Mouse (Mus musculus) spleen, adult 18-20 months (tissue): ENCODE measurements around the gene Phf21a.

Source experiments
- DNase-seq, 2 experiments: peaks; one replicate each; pipeline ENCODE4 v3.0.0; 2022; ENCODE audit warnings: mixed read lengths in 2 of 2

Gene Phf21a

DNA sequence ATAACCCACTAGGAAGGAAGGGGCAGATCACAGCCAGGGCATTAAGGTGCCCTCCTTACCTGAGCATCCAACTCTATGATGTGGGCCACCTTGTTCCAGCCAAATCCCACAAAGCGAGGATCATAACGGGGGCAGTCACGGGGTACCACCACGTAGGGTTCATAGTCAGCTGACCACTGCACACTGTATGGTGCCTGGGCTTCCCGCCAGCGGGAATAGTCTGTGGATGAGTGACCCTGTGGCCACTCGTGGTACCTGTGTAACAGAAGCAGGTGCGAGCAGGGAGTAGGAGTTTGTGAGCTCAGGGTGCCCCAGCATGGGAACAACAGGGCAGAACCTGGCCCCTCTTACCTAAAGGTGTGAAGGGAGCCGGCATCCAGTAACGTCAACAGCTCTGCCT is 272.7 kb downstream of the Phf21a start:
- no peak for DNase-seq

DNA sequence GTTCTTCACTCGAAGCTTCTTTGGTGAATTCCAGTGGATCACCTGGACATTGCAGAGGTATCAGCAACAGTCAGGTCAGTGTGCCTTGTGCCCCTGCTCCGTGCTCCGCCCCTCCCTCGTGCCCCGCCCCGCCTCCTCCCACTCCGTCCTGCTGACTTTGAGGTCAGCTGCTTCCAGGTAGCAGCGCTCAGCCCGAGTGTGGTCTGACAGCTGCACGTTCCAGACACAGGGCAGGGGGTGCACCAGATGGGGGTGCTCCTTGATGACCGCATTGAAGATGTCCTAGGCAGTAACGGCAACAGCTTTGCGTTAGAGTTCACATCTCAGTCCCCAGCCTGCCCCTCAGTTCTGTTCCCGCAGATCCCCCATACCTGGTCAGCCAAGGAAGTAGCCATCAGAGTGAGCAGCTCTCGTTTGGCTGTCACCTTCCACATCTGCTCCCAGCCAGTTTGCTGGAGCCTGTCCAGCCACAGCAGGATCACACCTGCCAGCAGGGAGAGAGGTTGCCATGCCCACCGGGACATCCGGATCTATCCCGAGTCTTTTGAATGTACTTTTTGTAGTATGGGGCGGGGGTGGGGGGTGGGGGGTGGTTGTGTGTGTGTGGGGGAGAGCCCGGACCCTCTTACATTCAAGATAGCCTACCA is 274.6 kb downstream of the Phf21a start:
- DNase-seq, result no peak

DNA sequence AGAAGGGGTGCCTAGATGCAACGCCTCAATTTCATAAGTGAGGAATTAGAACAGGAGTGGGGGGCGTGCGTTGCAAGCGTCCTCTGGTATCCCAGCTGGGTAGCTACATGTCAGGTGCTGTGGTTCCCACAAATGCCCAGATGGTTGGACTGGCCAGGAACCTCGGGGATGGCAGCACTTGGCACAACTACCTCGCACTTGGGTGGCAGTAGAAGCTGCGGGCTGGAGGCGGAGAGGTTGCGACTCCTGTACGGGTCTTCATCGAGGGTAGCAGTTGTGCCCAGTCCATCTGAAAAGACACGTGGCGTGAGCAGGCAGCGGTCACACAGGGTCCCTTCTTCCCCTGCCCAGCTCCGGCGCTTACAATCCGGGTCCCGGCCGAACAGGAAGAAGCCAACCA is 277.5 kb downstream of the Phf21a start:
- no peak for DNase-seq

DNA sequence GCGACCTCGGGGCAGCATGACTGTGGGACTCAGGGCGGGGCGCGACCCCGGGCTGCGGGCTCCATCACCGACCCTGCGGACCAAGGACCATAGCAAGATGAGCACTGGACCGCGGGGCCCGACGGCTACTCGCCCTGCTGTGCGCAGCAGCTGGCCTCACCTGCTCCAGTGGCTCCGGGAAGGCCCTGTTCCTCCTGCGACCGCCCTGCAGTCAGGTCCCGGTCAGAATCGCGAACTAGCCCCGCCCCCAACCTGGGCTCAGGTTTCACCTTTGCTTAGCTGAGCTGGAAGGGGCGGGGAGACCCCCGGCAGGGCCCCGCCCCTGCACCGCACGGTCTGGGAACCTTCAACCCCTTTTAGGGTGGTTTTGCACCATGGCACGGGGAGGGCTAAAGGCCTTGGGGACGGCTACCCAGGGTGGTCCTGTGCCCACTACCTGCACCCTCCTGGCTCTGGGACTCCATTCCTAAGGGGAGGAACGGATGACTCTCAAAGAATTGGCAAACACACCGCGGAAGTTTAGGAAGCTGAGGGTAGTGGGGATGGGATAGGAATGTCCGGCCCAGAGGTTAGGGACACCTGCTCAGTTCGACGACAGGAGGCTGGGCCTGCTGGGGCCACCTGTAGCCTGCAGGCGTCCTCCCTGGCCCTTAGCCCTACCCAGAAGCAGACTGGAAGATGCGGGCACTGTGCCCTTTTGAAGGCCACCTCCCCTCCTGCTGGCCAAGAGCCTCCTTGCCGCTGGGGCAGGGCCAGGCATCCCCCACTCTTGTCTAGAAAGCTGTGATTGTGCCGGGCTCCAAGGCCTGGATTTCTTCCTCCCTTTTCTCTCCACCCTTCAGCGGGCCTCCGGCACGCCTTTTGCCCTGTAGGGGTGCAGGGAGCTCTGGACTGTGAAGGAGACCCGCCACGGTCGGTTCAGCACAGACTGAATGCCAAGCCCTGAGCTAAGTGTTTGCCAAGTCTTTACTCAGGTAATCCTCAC is 278.2 kb downstream of the Phf21a start:
- DNase-seq, result peak in 1 of 2 experiments; percentile 37

DNA sequence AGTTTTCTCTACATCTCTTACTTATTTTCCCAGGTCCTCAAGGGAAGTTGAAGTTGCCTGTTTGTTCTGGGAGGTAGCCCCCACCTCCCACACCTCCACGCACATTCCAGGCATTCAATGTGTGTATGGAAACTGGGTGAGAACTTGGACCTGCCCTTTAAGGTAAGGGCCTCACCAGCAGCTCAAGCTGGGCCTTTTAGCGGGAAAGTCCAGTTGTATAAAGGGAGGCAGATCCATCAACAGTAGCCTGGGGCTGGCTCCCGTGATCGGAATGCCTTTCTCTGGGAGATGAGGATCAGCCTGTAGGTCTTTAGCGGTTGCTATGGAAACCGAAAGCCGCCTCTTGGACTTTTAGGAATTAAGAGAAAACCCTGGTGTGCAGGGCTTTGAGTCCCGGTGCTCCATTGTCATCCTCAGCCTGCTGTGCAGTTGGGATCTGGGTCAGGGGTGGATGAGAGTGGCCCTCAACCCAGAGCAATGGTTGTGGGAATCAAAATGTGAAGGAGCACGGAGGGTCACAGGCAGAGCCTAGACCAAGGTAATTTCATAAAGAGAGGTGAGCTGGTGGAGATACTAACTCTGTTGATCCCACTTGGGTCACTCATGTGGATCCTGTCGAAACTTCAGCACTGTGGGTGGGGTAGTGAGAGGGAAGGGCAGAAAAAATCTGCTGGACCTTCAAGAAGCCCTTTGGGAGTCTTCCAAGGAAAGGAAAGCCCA is 279.2 kb downstream of the Phf21a start:
- no peak for DNase-seq

DNA sequence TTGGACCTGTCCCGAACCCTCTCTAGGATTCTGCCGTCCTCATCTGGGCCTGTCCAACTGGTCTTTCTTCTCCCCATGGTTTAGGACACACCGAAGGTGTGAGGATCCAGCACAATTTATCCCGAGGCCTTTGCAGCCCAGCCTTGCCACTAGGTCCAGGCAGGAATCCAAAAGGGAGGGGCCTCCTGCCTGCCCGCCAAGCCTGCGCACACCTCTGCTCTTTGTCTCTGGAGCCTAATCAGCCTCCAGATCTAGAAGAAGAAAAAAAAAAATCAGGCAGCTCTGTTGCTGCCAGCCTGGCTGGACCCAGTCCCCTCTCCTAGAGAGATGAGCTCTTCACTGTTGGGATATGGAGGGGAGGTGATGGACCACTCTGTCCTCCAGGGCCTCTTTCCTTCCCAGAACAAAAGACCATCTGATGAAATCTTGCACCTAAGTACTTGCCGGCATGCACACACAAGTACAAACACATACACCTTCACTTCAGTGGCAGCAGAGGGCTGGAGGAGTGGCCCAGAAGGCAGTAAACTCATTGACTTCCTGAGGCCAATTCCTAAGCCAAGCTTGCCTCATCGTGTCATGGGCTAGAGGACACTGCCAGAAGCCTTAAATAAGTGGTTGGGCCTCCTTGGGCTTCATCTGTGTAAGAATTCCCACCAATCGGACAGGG is 280.0 kb downstream of the Phf21a start:
- DNase-seq, result no peak

DNA sequence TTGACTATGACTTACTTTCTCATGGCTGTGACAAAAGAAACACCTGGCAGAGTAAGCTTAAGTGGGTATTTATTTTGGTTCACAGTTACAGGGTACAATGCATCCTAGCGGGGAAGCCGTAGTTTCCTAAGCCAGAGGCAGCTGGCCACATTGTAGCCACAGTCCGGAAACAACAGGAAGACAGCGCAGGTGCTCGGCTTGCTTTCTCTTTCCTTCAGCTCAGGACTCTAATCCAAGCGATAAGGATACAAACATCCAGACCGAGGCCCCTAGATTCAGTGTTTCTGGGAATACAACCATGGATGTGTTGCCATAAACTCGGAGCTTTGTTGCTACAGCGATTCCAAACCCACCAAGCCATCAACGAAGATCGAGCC is 280.5 kb downstream of the Phf21a start:
- no peak for DNase-seq

DNA sequence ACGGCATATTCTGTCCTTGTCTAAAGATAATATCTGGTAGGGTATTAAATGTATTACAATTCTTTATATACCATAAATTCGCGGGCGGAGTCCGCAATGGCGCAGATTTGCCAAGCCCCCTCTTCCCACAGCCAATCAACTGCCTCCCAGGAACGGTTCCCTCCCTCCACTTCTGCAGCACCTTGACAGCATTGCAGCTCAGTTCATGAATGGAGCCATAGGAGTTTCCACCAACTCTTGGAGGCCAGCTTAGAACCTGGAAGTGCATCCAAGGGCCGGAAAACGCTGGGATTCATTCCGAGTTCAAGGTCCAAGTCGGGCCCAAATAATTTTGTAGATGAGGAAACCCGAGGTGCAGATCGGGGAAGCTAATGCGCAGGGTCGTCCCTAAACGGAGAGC is 281.6 kb downstream of the Phf21a start, which contains the start of the genes Pex16 and Large2:
Gene Pex16, plus strand, starts transcription at position 163 of the 400 bp plus-strand sequence.
Gene Large2, minus strand, starts transcription at position 356 of the 400 bp plus-strand sequence.
- DNase-seq, result peak; percentile 31 to 32

DNA sequence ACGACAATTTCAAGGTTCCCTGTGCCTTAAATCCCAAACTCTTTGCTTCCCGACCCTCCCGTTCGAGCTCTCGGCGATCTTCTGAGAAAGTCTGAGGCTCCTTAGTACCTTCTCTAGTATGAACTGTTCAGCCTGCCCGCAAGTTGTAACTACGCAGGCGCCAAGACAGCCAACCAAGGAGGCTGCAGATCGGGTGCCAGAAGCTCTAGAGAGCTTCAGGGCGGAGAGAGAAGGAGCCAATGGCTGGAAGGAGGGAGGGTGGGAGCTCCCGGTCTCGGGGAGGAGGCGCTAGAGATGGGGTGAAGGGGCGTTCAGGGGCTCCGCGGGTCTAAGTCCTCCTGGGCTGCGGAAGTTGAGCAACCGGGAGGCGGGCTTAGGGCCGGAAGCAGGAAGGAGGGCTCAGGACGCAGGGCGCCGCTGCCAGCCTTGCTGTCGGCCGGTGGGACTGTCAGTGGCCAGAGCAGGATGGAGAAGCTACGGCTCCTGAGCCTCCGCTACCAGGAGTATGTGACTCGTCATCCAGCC is 282.2 kb downstream of the Phf21a start:
- peak; percentile 87 to 93 for DNase-seq

DNA sequence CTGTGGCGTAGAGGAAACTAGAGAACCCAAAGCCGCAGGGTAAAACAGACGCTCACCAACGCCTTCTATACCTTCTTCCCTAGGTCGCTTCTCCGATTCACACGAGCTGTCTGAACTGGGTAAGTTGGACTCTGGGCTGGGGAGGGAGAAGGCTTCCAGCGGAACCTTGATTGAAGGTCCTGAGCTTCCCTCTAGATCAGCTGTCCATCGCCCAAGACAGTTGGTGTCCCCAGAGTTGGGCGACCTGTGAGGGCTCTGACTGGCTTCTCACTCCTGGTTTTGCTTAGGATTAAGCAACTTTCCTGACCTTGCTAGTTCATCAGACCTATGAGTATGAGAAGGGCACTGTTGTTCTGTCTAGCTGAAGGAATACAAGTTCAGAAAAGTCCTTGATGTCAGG is 282.9 kb downstream of the Phf21a start:
- DNase-seq, result no peak

DNA sequence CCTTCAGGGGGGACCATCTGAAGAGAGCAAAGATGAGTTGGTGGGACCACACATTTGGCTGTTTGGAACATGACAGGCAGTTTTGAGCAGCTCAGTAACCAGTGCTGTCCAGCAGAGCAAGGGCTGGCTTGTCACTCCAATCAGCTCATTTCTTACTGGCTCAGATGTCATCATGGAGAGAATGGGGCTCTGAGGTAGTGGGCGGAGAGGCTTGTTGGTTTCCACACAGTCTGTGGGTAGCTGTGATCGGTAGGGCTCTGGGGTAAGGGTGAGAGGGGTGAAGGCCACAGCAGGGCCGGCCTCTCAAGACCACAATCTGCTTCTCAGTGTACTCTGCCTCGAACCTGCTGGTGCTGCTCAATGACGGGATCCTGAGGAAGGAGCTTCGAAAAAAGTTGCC is 283.4 kb downstream of the Phf21a start:
- no peak for DNase-seq

DNA sequence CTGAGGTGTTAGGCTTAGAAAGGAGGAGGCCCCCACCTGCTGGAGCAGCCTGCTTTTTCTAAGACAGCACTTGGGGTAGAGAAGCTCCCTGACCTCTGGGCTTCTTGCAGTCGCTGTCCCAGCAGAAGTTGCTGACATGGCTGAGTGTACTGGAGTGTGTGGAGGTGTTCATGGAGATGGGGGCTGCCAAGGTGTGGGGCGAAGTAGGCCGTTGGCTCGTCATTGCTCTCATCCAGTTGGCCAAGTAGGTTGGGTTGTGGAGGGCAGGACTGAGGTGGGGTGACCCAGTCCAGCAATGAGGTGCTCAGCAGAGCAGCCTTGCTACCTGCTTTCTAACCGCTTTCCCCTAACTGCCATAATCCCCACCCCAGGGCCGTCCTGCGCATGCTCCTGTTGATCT is 284.4 kb downstream of the Phf21a start:
- no peak for DNase-seq

DNA sequence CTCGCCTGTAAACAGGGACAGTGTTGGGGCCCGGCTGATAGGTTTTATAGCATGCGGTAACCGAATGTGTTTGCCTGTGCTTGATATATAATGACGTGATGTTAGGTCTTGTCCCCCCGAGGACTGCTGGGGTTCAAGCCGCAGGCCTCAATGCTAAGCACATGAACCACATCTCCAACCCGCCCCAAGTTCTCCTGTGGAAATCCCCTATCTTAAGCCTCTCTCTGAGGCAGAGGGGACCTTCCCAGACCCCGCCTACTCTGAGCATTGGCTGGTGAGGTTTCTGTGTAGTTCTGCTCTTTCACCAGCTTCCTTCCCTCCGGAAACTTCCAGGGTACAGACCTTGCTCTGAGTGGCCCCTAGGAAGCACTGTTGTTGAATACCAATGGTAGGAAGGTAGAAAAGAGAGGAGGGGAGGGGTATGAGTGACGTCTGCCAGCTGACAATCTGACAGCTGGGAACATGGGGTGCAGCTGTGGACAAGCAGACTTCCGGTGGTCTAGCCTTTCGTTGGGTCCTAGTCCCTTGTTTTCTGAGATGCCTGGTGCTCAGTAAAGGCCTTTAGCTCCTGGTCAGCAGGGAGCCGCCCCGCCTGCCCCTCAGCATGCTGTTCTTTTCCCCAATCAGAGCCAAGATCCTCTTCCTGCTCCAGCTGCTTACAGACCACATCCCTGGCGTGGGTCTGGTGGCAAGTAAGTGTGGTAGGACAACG is 287.0 kb downstream of the Phf21a start:
- DNase-seq, result no peak

DNA sequence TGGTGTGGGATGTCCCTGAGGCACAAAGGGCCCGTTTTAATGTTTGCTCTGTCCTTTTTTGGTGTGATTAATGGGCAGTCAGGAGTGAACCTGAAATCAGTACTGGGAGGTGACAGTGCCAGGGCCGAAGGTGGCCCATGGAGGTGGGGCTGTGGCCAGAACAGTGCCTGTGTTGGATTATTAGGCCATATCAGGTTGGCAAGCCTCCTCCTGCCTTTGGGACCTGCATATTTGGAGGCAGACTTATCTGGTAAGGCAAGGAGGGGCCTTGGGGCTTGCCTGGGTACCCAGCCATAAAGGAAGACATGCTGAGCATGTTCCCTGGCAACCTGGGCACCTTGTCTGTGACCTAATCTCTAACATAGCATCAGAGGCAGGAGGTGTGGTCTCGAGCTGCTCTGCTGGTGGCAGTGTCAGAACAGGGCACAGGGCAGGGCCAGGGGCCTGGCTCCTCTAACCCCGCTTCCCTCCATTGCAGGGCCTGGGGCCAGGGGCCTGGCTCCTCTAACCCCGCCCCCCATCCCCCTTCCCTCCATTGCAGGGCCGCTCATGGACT is 287.7 kb downstream of the Phf21a start:
- no peak for DNase-seq

DNA sequence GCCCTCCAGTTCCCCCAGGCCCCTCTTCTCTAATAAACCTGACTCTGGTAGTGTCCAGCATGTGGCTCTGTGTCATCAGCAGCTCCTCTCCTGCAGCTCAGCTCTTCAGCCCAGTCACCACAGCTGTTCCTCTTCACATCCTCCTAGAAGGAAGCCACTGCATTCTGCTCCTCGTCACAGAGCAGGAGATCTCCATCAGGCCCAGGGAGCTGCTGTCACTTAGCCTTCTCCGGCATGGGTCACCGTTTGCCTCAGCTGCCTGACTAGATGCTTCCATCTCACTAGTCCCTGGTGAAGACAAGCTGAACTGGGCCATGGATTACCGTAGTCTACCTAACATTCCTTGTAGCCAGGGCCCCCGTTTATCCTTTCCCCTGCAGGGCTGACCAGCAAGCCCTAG is 288.2 kb downstream of the Phf21a start:
- no peak for DNase-seq

DNA sequence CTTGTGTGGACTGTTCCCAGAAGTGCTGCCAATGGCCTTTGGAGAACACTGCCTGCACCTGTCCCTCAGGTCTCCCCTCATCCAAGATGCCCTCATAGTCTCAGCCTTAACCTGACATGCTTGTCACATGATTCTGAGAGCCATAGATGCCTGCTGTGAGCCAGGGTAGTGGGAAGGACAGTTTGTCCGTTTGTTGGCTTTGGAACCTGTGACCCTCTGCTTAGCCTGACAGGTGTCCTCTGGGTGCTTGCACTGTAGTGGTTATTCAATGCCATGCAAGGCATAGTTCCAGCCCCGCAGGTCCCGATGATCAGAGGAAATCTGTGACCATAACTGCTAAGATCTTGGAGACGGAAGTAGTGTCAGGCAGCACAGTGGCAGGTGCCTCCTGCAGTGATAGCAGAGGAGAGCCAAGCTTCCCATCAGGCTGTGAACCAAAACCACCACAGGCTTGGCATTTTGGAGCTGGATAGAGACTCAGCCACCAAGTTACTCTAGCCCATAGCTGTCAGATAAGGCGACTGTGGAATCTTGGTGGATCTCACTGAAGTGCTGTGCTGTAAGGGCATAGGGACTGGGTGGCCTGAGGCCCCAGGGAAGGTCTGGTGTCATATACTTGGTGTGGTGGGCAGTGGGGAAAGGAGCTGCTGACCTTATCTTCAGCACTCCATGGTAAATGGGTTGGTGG is 289.1 kb downstream of the Phf21a start, which contains the start of gene 1700029I15Rik:
Gene 1700029I15Rik, plus strand, starts transcription at position 638 of the 688 bp plus-strand sequence.
- no peak for DNase-seq

DNA sequence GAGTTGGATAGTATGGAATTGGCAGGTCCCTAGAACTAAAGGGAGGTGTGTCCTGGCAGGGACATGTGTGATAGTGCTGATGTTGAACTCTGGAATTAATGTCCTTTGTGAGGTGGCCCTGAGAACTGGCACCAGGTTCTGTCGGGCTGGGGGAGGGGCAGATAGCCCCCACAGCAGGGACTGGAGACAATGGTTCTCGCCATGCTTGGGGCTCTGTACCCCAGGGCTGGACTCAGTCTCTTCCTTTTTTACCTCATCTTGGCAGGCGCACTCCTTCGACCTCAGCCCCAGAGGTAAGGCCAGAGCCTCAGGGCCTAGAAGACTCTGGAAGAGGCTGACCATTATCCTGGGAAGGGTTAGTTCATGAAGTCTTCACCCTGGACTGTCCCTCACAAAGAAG is 289.8 kb downstream of the Phf21a start:
- DNase-seq, result no peak

DNA sequence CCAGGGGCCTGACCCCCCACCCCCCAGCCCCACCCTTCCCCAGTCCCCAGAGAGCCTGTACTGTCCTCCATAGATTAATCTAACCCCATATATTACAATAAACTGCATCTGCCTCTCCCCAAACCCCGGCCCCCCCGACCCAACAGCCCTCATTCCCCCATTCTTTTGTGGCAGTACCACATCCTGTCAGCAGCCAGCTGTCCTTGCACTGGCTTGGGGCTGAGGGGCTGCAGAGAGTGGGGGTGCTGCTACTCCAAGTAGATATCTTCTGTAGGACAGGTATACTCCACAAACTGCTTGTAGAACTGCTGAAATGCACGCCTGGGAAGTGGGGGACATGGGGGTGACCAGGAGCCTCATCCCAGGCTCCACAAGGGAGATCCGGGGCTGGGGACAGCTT is 291.2 kb downstream of the Phf21a start:
- DNase-seq, result no peak

DNA sequence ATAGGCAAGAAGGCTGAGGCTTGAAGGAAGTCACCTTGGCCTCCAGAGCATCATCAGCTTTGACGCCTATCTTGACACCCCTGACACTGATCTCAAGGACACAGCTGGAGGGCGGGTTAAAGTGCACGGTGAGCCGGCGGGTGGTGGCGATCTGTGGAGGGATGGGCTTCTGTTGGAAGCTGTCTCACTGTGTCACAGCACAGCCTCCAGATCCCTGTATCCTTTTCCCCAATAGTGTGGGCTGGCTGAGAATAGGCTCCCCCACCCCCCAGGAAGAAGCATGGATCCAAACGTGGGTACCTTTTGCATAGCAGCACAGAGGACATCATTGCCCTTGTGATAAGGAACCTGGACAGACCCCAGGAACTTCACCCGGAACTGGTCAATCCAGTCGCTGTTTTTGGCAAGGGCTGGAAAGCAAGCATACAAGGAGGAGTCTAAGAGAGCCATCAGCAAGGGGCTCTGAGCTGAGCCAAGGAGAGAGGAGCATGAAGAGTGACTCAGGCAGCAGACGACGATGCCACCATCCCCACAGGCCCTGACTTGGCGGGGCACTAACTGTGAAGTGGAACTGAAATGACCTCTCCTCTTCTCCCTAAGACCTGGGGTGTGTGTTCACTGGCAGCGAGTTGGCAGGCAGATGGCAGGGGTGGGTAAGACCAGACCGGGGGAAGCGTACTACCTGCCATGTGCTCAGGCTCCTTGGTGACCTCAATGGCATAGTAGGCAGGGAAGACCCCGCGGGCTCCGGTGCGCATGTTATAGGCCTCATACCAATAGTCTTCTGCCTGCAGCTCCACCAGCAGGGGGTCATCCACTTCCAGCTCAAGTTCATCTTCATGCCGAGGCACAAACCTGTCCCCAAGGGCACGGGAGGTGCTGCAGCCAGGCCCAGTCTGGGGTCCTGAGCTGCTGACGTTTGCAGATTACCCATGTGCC is 292.5 kb downstream of the Phf21a start:
- no peak for DNase-seq
